Mouse (Mus musculus): Measurements from ENCODE around the gene AI413582.

GRCm38 (mm10) chr17:27513916-27514762, 51.4 kb downstream of the AI413582 start:
- TF ChIP-seq POLR2A (IDR thresholded peaks at IDR 0.05; ENCODE audit: extremely low read depth, insufficient read depth, low read length) (no peak), CTCF (IDR thresholded peaks at IDR 0.05; ENCODE audit: low read depth, low read length) (0 out of 2 replicates have a peak, but pooled peaks have one; percentile 4)

Measured in liver, adult 2 months (tissue).